Mouse (Mus musculus) lung, adult 2 months (tissue): ENCODE measurements around the gene Sema4d.

ENCODE experiments used
- CTCF ChIP-seq: fragments of 200-500 bp; IDR thresholded peaks from 2 replicates; pipeline ENCODE4 v1.5.1; 2011; ENCODE audit warnings: mild to moderate bottlenecking, low read length, control low read depth; ENCODE audit not compliant: insufficient read depth
- POLR2A ChIP-seq: fragments of 200-500 bp; IDR thresholded peaks from 2 replicates; pipeline ENCODE4 v1.6.1; 2011; ENCODE audit warnings: low read depth, mild to moderate bottlenecking, control low read depth, low read length, borderline replicate concordance; ENCODE audit errors: extremely low read depth

- TF ChIP-seq POLR2A (no peak), CTCF (no peak)
These were observed 147.7 kb downstream of the Sema4d start for GRCm38 (mm10) chr13:51645872-51646271.
